Mouse (Mus musculus) lung, embryonic 15.5 days (tissue): ENCODE data around the gene Slc8a1. TPM values are rescaled to one million over a fixed set of nuclear protein-coding genes. Genes with fewer than 3 reads are reported as not detected.

Experiments used
- ATAC-seq: fragments of 200-750 bp; cut with Nextera tagmentation; 2 replicates; pipeline ENCODE4 v1.8.0; 2017; ENCODE audit warnings: moderate number of reproducible peaks, borderline replicate concordance; ENCODE audit not compliant: low FRiP score, low TSS enrichment; ENCODE audit errors: extremely low read depth
- H3K27ac ChIP-seq: fragments of 300-500 bp; sonication (generic); 2 replicates; pipeline ENCODE4 v1.5.1; 2015; ENCODE audit warnings: moderate library complexity, mild to moderate bottlenecking, inconsistent platforms
- H3K27me3 ChIP-seq: fragments of 300-500 bp; sonication (generic); 2 replicates; pipeline ENCODE4 v1.6.1; 2015; ENCODE audit warnings: inconsistent platforms
- H3K36me3 ChIP-seq: fragments of 300-500 bp; sonication (generic); 2 replicates; pipeline ENCODE4 v1.6.1; 2015; ENCODE audit warnings: inconsistent platforms
- H3K4me1 ChIP-seq: fragments of 300-500 bp; sonication (generic); 2 replicates; pipeline ENCODE4 v1.6.1; 2015; ENCODE audit warnings: inconsistent platforms
- H3K4me2 ChIP-seq: fragments of 300-500 bp; sonication (generic); 2 replicates; pipeline ENCODE4 v1.6.1; 2015; ENCODE audit warnings: inconsistent platforms, mild to moderate bottlenecking, moderate library complexity
- H3K4me3 ChIP-seq: fragments of 300-500 bp; sonication (generic); 2 replicates; pipeline ENCODE4 v1.5.1; 2015; ENCODE audit warnings: mild to moderate bottlenecking, inconsistent platforms
- H3K9ac ChIP-seq: fragments of 300-500 bp; sonication (generic); 2 replicates; pipeline ENCODE4 v1.6.1; 2015; ENCODE audit warnings: inconsistent platforms
- H3K9me3 ChIP-seq: fragments of 300-500 bp; sonication (generic); 2 replicates; pipeline ENCODE4 v1.6.1; 2016; ENCODE audit warnings: inconsistent platforms
- WGBS: fragments of 180-500 bp; shearing (Covaris S2); methylation state at CpG from one replicate; pipeline ENCODE4 v1.1.7; 2015; 5-methylcytosine and 5-hydroxymethylcytosine counted together
- polyA plus RNA-seq: library from polyadenylated mRNA; unstranded; fragments of >200 nt; fragmentation: Nextera tagmentation; extraction: Ambion mirVana; gene quantifications from 2 replicates; pipeline ENCODE4 v1.2.1, GENCODE M21; 2015

Slc8a1 gene
- polyA plus RNA-seq, 1 experiment from 2014 or later: 7.0 TPM

- Histone ChIP-seq H3K36me3 (no peaks in the 10 kb centered on the region), H3K27ac (no peak overlapping the region), H3K9me3 (no peaks in the 10 kb centered on the region), H3K4me3 (no peak overlapping the region), H3K9ac (no peak overlapping the region), H3K27me3 (no peaks in the 10 kb centered on the region), H3K4me1 (peaks cover 19% of the 10 kb centered on the region), H3K4me2 (no peak overlapping the region)
- WGBS: 82% methylated on average over 3 of the region's 3 CpGs
- no peak for ATAC-seq
Observed at GRCm38 (mm10) chr17:81607515-81607914, 130.7 kb downstream of the Slc8a1 start.

DNA sequence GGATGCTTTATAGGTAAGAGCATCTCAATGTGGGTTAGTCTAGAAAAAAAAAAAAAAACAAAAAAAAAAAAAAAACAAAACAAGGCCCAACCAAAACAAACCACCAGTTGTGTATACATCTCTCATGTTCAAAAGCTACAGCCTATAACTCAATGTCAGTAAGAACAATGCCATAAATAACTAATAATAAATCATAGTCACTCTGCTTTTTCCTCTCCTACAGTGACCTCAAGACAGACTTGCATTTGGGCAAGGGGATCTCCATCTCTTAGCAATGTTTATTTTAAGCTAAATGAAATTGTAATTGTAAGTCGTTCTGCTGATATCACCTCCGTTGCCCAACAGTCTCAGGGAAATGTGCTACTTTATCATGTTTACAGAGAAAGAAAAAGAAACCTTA, 132.1 kb downstream of the Slc8a1 start:
- peak; percentile 64; the same call in 1 of the 2 replicates for ATAC-seq
- WGBS: 36% methylated on average over 2 of the region's 2 CpGs
- no peak overlapping the region for H3K4me2 ChIP-seq
- no peak overlapping the region for H3K9ac ChIP-seq
- no peak overlapping the region for H3K4me3 ChIP-seq
- no peaks in the 10 kb centered on the region for H3K27me3 ChIP-seq
- no peaks in the 10 kb centered on the region for H3K36me3 ChIP-seq
- H3K27ac ChIP-seq: peak overlapping the region; percentile 35
- H3K4me1 ChIP-seq: peaks cover 19% of the 10 kb centered on the region
- no peaks in the 10 kb centered on the region for H3K9me3 ChIP-seq

DNA sequence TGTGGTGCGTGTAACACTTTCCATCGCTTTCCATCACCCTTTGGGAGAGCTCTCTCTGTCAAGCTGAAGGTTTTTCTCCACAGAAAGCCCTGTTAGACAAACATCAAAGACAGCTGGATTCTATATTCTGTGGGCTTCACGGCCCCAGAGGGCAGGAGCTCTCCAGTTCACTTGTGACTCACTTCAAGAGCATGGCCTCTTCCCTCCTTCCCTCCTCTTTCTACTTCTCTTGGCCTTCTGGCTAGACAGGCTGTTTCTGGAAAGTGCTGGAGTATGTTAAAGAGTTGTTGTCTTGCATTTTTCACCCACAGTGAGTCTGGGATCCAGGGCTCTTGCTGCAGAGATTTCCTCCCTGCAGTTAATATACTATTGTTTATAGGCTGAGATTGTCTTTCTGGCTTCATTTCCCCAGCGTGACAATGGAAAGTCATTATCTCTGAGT, 132.9 kb downstream of the Slc8a1 start:
- Histone ChIP-seq H3K36me3 (no peaks in the 10 kb centered on the region), H3K9me3 (no peaks in the 10 kb centered on the region), H3K9ac (no peak overlapping the region), H3K27me3 (no peaks in the 10 kb centered on the region), H3K4me3 (no peak overlapping the region), H3K4me1 (peaks cover 19% of the 10 kb centered on the region), H3K27ac (peak overlapping the region; percentile 88), H3K4me2 (no peak overlapping the region)
- peak; percentile 85 for ATAC-seq
- 26% methylated on average over 4 of the region's 4 CpGs for WGBS

DNA sequence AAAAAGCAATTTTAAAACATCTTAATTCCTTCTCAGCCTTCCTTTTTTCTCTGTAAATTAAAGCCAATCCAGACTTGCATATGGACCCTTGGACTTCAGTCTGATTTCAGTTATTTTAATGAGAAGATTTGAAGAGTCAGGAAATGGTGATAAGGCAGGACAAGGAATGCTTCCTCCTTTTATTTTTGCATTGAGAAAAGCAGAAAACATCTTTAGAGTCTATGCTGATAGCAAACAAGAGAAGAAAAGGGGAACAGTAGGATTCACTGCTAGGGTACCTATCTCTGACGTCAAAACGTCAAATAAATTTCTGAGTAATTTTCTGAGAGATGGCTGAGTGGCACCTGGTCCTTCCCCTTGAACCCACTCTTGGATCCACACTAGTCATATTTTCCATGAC, 139.1 kb downstream of the Slc8a1 start:
- Histone ChIP-seq H3K4me1 (no peaks in the 10 kb centered on the region), H3K4me2 (no peak overlapping the region), H3K36me3 (no peaks in the 10 kb centered on the region), H3K9ac (no peak overlapping the region), H3K27me3 (no peaks in the 10 kb centered on the region), H3K27ac (no peak overlapping the region), H3K9me3 (no peaks in the 10 kb centered on the region), H3K4me3 (no peak overlapping the region)
- 92% methylated on average over 2 of the region's 2 CpGs for WGBS
- ATAC-seq: no peak

DNA sequence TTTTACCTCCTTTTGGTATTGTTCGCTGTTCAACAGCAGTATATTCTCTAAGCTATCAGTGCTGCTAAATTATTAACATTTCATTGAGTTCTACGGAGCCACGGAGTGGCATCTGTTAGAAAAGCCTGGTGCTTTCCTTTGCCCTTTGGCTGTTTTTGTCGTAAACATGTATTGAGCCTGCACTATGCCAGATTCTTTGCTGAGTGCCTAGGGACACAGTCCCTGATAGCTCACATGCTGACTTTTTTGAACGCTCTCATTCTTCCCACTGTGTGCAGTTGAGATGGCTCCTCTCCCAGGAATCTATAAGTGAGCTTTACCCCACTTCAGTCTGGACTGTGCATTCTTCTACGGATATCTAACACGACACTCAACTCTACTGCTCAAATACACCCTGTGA, 148.4 kb downstream of the Slc8a1 start:
- Histone ChIP-seq H3K4me3 (no peak overlapping the region), H3K9me3 (no peaks in the 10 kb centered on the region), H3K27me3 (no peaks in the 10 kb centered on the region), H3K27ac (no peak overlapping the region), H3K4me2 (no peak overlapping the region), H3K9ac (no peak overlapping the region), H3K36me3 (no peaks in the 10 kb centered on the region), H3K4me1 (no peaks in the 10 kb centered on the region)
- 61% methylated on average over 7 of the region's 7 CpGs for WGBS
- no peak for ATAC-seq

GRCm38 (mm10) chr17:81586759-81587158, 151.4 kb downstream of the Slc8a1 start:
- H3K9me3 ChIP-seq: no peaks in the 10 kb centered on the region
- 91% methylated on average over 5 of the region's 5 CpGs for WGBS
- H3K4me2 ChIP-seq: no peak overlapping the region

DNA sequence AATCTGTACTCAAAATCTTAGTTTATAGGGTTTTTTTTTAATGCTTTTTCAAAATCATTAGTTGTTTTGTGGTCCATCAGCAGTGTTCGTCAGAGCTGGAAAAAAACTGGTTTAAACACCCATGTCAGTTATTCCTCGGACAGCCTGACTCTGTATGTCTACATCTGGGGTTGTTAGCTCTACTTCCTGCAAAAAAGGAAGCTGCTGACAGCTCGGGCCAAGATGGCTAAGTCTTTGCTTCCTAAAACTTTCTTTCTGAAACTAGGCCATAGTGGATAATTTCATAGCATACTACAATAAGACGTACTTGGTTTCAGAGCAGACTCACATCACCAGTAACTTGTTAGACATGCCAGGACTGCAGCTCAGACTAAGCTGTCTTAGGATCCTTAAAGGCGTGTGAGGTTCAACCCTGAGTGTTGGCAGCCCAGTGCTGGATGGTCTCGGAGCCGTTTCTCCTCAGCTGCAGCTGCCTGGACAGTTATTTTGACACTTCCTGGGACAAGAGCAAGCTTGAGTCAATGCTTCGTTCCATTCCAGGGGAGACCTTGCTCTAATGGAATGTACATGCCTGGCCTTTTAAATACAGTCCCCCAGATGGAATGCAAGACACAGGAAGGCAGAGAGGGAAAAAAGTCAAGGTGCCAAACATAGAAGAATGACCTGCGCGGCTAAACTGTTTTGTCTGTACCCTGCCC, 158.3 kb downstream of the Slc8a1 start:
- 37% methylated on average over 10 of the region's 10 CpGs for WGBS
- Histone ChIP-seq H3K27ac (peak overlapping the region; percentile 53; the same call in 1 of the 2 replicates), H3K4me3 (no peak overlapping the region), H3K36me3 (no peaks in the 10 kb centered on the region), H3K4me1 (peaks cover 10% of the 10 kb centered on the region; the same call in 1 of the 2 replicates), H3K9me3 (no peaks in the 10 kb centered on the region), H3K27me3 (no peaks in the 10 kb centered on the region), H3K4me2 (no peak overlapping the region), H3K9ac (no peak overlapping the region)
- ATAC-seq: peak; percentile 62; the same call in 1 of the 2 replicates

More at GRCm38 (mm10) chr17:81586759-81587158, 151.4 kb downstream of the Slc8a1 start:
- Histone ChIP-seq H3K36me3 (no peaks in the 10 kb centered on the region), H3K4me1 (no peaks in the 10 kb centered on the region), H3K4me3 (no peak overlapping the region), H3K9ac (no peak overlapping the region), H3K27ac (no peak overlapping the region), H3K27me3 (no peaks in the 10 kb centered on the region)
- ATAC-seq: no peak

DNA sequence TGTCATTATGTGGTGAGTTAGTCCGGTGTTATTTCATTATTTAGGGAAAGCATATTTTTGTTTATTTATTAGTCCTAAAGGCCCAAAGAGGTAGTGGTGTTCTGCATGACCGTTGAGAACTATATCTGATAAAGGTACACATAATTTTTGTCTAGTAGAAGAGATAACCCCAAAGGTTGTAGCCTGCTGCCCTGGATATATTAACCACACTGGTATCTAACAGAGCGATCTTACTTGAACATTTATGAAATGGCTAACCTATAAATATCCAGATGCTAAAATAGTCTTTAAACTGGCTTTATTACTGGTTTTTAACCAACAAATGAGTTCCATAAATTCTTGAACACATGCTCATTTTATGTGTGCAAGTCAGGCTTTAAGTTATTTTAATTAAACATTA, 161.3 kb downstream of the Slc8a1 start:
- H3K4me3 ChIP-seq: no peak overlapping the region
- no peak overlapping the region for H3K9ac ChIP-seq
- peaks cover 10% of the 10 kb centered on the region; the same call in 1 of the 2 replicates for H3K4me1 ChIP-seq
- no peaks in the 10 kb centered on the region for H3K9me3 ChIP-seq
- H3K36me3 ChIP-seq: no peaks in the 10 kb centered on the region
- no peak overlapping the region for H3K27ac ChIP-seq
- no peak overlapping the region for H3K4me2 ChIP-seq
- no peak for ATAC-seq
- 84% methylated on average over 3 of the region's 3 CpGs for WGBS
- no peaks in the 10 kb centered on the region for H3K27me3 ChIP-seq

DNA sequence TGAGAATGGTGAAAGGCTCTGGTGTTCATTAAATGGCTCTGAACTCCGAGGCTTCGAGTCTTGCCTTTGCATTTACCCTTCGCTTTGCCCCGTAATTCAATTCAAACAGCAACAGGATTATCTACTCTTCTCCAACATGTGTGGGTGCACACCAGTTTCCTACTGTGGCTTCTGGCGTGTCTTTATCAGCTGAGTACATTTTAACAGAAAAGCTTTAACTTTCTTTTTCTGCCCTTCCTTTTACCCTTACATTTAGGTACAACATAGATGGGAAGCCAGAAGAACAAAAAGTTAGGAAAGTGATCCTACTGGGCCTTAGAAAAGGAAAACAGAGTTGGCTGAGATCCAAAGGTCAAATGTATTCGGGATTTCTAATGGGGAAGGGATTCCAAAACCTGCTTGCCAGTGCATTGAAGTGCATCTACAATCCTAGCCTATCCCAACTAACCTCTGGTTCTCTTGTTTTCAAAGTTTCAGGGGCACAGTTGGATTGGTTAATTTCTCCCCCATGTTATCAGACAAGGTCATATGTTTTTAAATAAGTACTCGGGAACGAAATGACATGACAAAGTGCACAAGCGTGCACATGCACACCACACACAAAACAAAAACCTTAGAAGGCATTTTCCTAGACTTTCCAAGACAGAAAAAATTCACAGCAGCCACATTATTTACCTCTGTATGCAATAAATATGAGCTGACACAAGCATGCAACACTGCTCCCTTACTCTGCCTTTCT, 172.4 kb downstream of the Slc8a1 start:
- Histone ChIP-seq H3K27ac (no peak overlapping the region), H3K9me3 (no peaks in the 10 kb centered on the region), H3K27me3 (no peaks in the 10 kb centered on the region), H3K9ac (no peak overlapping the region), H3K4me1 (no peaks in the 10 kb centered on the region), H3K36me3 (no peaks in the 10 kb centered on the region), H3K4me3 (no peak overlapping the region), H3K4me2 (no peak overlapping the region)
- WGBS: 79% methylated on average over 9 of the region's 9 CpGs
- ATAC-seq: no peak

GRCm38 (mm10) chr17:81554052-81554734, 184.0 kb downstream of the Slc8a1 start:
- Histone ChIP-seq H3K4me2 (no peak overlapping the region), H3K36me3 (no peaks in the 10 kb centered on the region), H3K27ac (no peak overlapping the region), H3K4me3 (no peak overlapping the region), H3K27me3 (no peaks in the 10 kb centered on the region), H3K9ac (no peak overlapping the region), H3K9me3 (no peaks in the 10 kb centered on the region), H3K4me1 (0 out of 2 replicates have a peak, but pooled peaks cover 2% of the 10 kb centered on the region)
- 82% methylated on average over 6 of the region's 6 CpGs for WGBS
- ATAC-seq: no peak

GRCm38 (mm10) chr17:81551856-81552635, 186.1 kb downstream of the Slc8a1 start:
- Histone ChIP-seq H3K27me3 (no peaks in the 10 kb centered on the region), H3K4me2 (no peak overlapping the region), H3K27ac (no peak overlapping the region), H3K9me3 (no peaks in the 10 kb centered on the region), H3K36me3 (no peaks in the 10 kb centered on the region), H3K4me1 (peaks cover 8% of the 10 kb centered on the region; the same call in 1 of the 2 replicates), H3K4me3 (no peak overlapping the region), H3K9ac (no peak overlapping the region)
- ATAC-seq: no peak
- 71% methylated on average over 6 of the region's 6 CpGs for WGBS
